Mouse (Mus musculus) adrenal gland, postnatal 14 days (tissue): ENCODE measurements around the gene Abcb8. TPM values are rescaled to one million over a fixed set of nuclear protein-coding genes. Genes with fewer than 3 reads are reported as not detected.
"Not testable (repeated sequence)": the region's sequence is repeated elsewhere in the genome, so short reads cannot be mapped to it uniquely, and the experiment has no call there.

Source experiments
- DNase-seq: peaks from one replicate; pipeline ENCODE4 v3.0.0; 2021; ENCODE audit warnings: mixed read lengths
- total RNA-seq: library from RNA; stranded (reverse); gene quantifications from 2 replicates; pipeline ENCODE4 v1.2.3, GENCODE M21; 2021

Abcb8 gene
- total RNA-seq, 1 experiment from 2014 or later, result 80.9 TPM

DNA sequence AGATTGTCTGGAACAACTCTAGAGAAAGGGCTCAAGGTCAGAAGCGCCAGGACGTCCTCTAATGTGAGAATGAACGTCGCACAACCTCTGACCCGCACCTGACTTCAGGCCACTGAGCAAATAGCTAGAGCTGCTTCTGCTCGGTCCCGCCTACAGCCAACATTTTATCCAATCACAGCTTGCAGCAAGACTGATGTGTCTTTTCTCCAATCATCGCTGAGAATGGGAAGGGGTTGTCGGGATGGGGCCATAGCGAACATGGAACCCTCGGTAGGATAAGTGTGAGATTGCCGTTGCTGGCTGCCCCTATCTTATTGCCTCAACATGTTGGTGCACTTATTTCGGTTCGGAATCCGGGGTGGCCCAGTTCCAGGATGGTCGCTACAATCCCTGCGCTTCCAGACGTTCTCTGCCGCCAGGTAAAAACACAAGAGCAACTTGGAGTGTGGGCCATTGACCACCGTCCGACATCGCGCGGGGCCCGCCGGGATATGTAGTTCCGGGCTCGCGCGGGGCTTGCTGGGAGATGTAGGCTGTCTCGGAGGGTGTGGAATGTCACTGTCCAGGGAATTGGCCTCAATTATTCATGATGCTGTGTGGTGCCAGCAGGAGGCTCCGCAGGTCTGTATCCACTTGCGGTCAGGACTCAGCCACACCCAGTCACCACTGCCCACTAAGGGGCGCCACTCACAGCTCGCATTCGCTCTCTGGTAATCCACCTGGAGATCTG is 867 bp downstream of the Abcb8 start:
- DNase-seq, result peak; percentile 95

- not testable (repeated sequence) for DNase-seq
These were observed 2.8 kb downstream of the Abcb8 start for GRCm38 (mm10) chr5:24396254-24396653.

DNA sequence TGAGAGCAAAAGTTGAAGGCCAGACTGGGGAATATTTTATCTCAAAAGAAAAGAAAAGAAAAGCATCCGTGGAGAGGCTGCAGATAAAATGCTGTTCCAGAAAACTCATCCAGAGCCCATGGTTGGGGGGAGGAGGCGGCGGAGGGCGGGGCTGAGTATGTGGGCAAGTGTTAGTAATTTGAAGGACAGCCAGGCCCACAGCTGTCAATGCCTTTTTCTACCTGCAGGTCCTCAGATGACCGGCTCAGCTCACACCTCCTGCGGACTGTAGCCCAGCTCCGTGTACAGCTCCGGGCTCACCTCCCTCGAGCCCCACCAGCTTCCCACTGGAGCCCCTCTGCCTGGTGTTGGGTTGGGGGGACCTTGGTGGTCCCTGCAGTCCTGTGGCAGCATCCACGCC is 6.2 kb downstream of the Abcb8 start:
- no peak for DNase-seq

DNA sequence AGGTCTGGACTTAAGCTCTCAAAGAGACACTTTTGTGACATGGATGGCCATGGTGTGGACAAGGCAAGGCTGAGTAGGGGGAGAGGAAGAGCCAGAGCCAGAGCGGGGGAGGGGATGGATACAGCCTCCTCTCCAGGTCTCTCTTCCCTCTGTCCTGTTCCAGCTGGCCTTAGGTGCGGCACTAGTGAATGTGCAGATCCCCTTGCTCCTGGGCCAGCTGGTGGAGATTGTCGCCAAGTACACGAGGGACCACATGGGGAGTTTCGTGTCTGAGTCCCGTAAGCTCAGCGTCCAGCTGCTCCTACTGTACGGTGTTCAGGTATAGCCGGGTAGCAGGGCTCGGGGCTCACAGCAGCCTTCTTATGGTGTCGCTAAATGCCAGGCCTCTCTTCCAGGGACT is 6.9 kb downstream of the Abcb8 start:
- DNase-seq, result no peak

DNA sequence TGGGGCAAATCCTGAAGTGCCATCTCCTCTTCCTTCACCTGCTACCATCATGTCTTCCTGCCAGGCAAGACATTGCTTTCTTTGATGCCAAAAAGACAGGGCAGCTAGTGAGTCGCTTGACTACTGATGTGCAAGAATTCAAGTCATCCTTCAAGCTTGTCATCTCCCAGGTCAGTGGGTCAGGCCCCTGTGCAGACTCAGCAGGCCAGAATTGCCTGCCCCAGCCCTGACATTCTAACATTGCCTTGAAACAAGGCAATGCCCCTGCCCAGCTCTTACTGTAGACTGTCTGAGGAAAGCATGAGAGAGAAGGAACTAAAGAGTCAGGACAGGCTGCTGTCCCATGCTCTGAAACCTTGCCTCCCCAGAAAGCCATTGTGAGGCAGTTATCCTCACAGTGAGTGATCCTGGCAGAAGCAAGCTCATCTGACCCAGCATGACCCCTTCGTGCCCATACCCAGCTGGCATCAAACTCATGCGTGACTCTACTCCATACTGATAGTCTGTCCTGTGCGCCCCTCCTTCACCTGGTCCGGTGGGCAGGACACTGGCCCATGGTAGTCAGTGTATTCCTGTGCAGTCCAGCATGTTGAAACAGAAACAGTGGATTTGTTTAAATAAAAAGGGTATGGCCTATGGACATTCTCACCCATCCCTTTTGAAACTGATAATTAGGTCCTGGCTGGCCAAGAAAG is 7.6 kb downstream of the Abcb8 start:
- no peak for DNase-seq

DNA sequence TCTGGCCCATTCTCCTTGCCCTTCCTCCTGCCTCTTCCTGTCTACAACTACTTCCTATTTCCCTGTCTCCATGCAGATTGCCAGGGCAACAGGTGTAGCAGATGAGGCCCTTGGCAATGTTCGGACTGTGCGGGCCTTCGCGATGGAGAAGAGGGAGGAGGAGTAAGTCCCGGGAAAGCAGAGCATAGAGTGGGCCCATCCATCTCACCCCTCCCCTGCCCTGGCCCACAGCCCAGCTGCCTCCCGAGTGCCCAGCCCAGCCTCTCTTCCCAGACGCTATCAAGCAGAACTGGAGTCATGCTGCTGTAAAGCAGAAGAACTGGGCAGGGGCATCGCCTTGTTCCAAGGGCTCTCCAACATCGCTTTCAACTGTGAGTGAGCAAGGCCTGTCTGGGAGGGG is 8.5 kb downstream of the Abcb8 start:
- no peak for DNase-seq

DNA sequence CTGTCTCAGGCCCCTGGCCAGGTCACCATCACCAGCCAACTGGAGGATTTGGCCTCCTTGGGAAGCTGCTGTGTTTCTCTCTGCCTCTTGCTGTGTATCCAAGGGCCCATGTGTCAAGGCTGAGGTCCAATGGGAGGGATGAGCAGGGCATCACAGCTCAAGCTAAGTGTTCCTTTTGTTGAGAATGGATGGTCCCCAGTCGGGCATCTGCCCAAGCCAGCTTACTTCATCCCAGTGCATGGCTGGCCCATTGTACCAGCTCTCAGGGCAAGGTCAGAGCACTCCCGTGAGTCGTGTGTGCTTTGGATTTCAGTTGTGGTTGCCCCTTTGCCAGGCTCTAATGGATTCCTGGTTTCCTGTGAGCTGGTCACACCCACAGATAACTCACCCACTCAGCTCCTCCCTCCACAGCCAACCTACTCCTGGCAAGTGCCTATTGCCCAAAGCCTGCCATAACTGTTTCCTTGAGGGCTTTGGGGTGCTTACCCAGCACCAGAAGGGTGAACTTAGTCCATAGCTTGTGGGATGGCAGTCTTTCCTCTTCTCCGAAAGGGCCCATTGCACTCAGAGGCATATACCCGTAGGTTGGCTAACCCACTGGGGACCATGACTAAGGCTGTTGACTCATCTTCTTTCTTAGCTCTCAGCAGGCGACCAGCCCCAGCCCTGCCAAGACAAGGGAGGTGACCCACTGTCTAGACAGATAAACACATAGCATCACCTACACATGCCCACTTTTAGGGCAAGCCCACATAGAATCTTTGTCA is 11.3 kb downstream of the Abcb8 start:
- no peak for DNase-seq

DNA sequence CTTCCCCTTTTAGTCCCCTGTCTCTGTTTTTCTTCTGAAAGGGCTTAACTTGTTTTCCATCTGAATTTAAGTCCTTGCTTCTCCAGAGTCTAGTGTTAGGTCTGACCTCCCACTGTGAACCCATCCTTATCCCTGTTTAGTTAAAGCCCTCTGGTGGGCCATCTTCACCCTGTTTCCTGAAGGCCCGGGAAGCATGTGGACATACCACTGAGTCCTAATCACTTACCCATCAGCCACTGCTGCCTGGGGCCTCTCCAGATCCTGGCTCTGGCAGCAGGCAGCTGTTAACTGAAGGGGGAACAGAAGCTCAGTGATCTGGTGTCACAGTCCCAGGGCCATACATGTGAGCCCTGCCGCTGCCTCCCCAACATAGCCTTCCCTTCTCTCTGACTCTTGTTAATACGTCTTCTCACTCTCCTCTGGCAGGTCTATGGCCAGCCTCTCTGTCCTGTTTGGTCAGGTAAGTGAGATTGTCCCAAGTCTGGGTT is 12.0 kb downstream of the Abcb8 start:
- no peak for DNase-seq

DNA sequence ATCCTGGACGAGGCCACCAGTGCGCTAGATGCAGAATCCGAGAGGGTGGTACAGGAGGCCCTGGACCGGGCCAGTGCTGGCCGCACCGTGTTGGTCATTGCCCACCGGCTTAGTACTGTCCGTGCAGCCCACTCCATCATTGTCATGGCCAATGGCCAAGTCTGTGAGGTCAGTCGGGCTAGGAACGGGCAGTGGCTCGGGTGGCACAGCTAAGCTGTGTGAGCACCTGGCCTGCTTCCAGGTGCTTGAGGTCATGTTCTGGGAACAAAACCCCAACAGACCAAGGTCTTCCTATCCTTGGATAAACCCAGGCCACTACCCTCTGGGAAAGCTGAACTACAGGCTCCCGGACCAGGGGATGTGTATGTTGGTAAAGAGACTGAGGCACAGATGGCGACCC is 15.2 kb downstream of the Abcb8 start:
- DNase-seq, result peak; percentile 79

DNA sequence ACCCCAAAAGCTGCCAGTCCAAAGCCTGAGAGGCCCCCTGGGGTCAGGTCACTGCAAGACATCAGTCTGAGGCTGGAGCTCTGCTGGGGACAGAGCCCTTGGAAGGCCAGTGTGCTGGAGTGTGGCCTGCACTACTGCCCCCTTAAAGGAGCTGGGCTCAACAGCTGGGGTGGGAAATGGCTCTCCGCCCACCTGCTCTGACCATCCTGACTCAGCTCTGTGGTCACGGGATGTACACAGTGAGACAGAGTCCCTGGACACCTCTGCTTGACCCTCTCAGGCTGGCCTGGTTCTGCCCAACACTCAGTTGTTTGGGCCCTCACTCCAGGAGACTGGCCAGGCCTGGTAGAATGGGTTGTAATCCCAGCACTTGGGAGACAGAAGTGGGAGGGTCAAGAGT is 16.0 kb downstream of the Abcb8 start:
- no peak for DNase-seq

GRCm38 (mm10) chr5:24412063-24412462 is 18.6 kb downstream of the Abcb8 start:
- DNase-seq, result no peak

DNA sequence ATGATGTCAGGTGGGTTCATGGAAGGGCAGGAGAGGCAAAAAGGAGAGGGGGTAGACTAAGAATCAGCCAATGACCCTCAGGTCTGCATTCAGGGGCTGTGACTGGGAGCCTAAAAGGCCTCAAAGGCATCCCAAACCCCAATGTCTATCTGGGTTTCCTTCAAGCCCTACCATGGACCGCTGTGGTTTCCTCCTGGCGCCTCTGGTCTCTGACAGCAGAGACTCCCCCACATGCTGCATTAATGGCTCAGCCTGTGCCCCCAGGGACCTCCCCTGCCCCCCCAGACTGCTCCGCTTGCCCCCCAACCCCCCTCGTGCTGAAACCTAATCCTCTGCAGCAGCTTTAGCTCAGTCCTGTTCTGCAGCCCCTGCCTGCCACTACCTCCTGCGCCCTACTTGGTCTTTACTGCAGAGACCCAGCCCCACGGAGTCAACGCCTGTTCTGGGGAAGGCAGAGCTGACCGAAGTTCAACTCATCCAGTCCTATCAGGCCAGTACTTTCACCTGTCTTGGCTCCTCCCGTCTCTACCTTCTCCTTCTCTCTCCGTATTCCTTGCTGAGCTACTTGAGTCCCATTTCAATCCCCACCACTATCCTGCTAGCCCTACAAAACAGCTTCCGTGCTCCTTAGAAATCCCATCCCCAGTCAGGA is 19.7 kb downstream of the Abcb8 start, which contains the start of gene Asic3:
Gene Asic3 (plus strand): TSS at position 351 of the 652 bp plus-strand sequence.
- DNase-seq, result no peak

GRCm38 (mm10) chr5:24413938-24414337 is 20.5 kb downstream of the Abcb8 start:
- DNase-seq, result peak; percentile 53

- DNase-seq, result peak; percentile 76
These were observed 22.8 kb downstream of the Abcb8 start for GRCm38 (mm10) chr5:24416222-24416736.

DNA sequence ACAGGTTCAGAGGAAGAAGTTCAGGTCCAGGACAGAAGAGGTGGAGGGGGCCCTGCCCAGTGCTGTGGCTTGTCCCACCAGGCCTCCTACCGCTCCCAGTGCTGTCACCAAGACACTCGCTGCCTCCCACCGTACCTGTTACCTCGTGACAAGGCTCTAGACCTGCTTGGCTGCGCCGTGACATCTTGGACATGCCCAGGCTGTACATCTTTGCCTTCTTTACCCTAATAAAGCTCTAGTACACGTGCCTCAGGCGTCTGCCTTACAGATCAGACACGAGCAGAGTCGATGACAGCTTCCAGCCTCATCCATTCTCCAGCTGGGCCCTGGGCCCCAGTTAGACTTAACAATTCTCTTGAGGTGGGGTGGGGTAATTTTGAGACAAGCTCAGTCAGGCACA is 24.1 kb downstream of the Abcb8 start:
- DNase-seq, result no peak

- no peak for DNase-seq
These were observed 26.9 kb downstream of the Abcb8 start for GRCm38 (mm10) chr5:24420381-24420780.

- peak; percentile 98 for DNase-seq
These were observed 29.9 kb downstream of the Abcb8 start, which contains the start of the genes Cdk5 and Slc4a2 for GRCm38 (mm10) chr5:24423129-24424003. Gene Cdk5 (minus strand): TSS chr5:24423530. Gene Slc4a2 (plus strand): TSS chr5:24423837.

DNA sequence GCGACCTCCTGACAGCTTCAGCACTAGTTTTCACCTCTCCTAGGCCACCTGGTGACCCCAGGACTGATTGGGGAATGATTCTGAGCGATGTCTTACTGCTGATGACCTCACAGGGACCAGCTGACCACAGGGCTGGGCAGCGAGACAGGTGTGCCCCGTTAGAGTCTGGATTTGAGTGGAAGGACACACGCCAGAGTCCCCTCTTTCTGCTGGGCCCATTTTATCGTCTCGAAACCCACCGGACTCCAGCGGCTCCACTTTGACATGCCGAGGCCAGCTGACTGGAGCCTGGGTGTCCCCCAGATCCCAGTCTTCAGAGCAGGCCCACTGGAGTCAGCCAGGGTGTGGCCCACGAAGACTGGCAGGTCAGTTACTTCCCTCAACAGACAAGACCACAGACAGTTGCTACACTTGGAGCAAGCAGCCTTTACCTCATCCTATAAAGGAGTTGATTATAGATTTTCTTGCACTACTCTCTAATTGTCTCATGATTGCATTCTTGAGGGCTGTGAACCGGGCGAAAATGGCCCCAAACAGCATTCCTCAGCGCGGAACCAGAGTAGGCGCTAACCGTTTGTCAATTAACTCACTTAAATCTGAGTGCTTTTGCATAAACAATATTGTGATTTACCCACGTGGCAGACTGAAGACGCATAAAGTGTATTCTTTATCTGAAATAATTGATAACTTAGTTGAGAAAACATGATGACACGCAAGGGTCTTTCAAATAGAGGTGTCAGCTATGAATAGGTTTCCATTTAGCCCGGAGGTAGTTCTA is 30.7 kb downstream of the Abcb8 start:
- no peak for DNase-seq

- peak; percentile 93 for DNase-seq
These were observed 31.5 kb downstream of the Abcb8 start for GRCm38 (mm10) chr5:24424861-24425411.
